Comparison of ENCODE assay signal across 11 mouse cellular contexts in the genomic region with DNA sequence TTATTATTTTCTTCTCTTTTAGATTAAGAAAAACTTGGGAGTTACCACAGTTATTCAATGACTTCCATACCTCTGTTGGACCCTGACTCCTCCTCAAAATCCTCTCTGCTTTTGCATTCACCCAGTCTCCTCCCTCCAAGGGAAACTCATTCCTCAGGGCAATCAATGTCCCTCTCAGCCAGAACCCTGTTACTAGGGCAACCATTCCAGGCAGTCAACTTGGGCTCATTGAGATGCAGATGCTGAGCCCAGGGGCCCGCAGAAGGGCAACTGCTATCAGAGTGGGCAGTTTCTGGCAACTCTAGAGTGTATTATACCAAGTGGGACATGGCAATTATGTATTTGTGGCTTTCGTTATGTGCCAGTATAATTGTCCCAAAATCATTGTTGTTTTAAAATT.
A peak's percentile ranks its signal among the peaks of the same experiment; 100 is the strongest.
DNase-seq lines count a peak whose midpoint lies in the region; ATAC-seq and TF ChIP-seq lines count a peak whose summit lies in the region.
"Had no signal": no experiment of that assay in that cellular context is flagged by ENCODE, and none has a peak within 500 bp of the region (broad histone marks: within the 10 kb centered on the region; RNA-seq: fewer than 3 reads in every experiment).

No protein-coding gene starts in this region.

- H3K4me2 ChIP-seq in forebrain, embryonic 16.5 days (ENCODE audit: low read length): no peak overlapping the region
- H3K4me2 ChIP-seq in midbrain, embryonic 14.5 days (ENCODE audit: low read length): no peak overlapping the region
- H3K4me2 ChIP-seq: limb, embryonic 13.5 days had no signal

- no peak for TF ChIP-seq POLR2A in brain, embryonic 14.5 days (IDR thresholded peaks at IDR 0.05; ENCODE audit: borderline replicate concordance, extremely low read depth, insufficient read depth, insufficient read length, poor library complexity, severe bottlenecking)

- 8% methylated on average over 2 of the region's 2 CpGs for whole genome bisulfite sequencing in forebrain, embryonic 16.5 days
- WGBS in midbrain, embryonic 14.5 days: 7% methylated on average over 2 of the region's 2 CpGs

- no peak for TF ChIP-seq CTCF in brain, embryonic 14.5 days (IDR thresholded peaks at IDR 0.05; ENCODE audit: borderline replicate concordance, extremely low read depth, insufficient read depth, insufficient read length)

- ATAC-seq in forebrain, embryonic 16.5 days: peak; percentile 97
- peak; percentile 80 for ATAC-seq in midbrain, embryonic 14.5 days (ENCODE audit: low FRiP score, low TSS enrichment)
- ATAC-seq: Patski had no signal

- peaks cover 7% of the 10 kb centered on the region for H3K4me1 ChIP-seq in forebrain, embryonic 16.5 days (replicated peaks; ENCODE audit: control insufficient read depth, insufficient read depth, low read length)
- peaks cover 9% of the 10 kb centered on the region; the same call in 1 of the 2 replicates for H3K4me1 ChIP-seq in midbrain, embryonic 14.5 days (ENCODE audit: control insufficient read depth, insufficient read depth, low read length)
- H3K4me1 ChIP-seq: limb, embryonic 13.5 days had no signal

- H3K9me3 ChIP-seq in forebrain, embryonic 16.5 days (ENCODE audit: control insufficient read depth, low read length): no peaks in the 10 kb centered on the region
- no peaks in the 10 kb centered on the region for H3K9me3 ChIP-seq in midbrain, embryonic 14.5 days (ENCODE audit: control insufficient read depth, low read length)
- H3K9me3 ChIP-seq: limb, embryonic 13.5 days had no signal

- intact Hi-C loops in gastrocnemius, postnatal 36 days (cut with DNase I): no loop called here

- DNase-seq in Muller cell, postnatal 12 days (ENCODE audit: inconsistent ontology term): peak; percentile 35
- DNase-seq in brain, embryonic 14.5 days (ENCODE audit: low read depth): peak; percentile 89
- DNase-seq in midbrain, embryonic 14.5 days: peak; percentile 76
- no peak for DNase-seq in testis, postnatal 10 days (ENCODE audit: low spot score)
- DNase-seq in gastrocnemius, postnatal 36 days: no peak
- no peak for DNase-seq in thymus, postnatal 14 days
- DNase-seq: lung, postnatal 4 days; thymus, adult 18-20 months had no signal

- H3K4me3 ChIP-seq in forebrain, embryonic 16.5 days (replicated peaks; ENCODE audit: low read length): no peak overlapping the region
- H3K4me3 ChIP-seq in midbrain, embryonic 14.5 days (replicated peaks; ENCODE audit: low read depth, low read length): no peak overlapping the region
- H3K4me3 ChIP-seq: limb, embryonic 13.5 days had no signal

- no peak overlapping the region for H3K9ac ChIP-seq in forebrain, embryonic 16.5 days (replicated peaks; ENCODE audit: low read depth, low read length)
- no peak overlapping the region for H3K9ac ChIP-seq in midbrain, embryonic 14.5 days (replicated peaks; ENCODE audit: low read length)
- H3K9ac ChIP-seq: limb, embryonic 13.5 days had no signal

- no peaks in the 10 kb centered on the region for H3K27me3 ChIP-seq in forebrain, embryonic 16.5 days (replicated peaks; ENCODE audit: control insufficient read depth, insufficient read depth, low read length)
- H3K27me3 ChIP-seq in midbrain, embryonic 14.5 days (ENCODE audit: control insufficient read depth, insufficient read depth, low read length): no peaks in the 10 kb centered on the region
- H3K27me3 ChIP-seq: limb, embryonic 13.5 days; Patski had no signal

- no peaks in the 10 kb centered on the region for H3K36me3 ChIP-seq in forebrain, embryonic 16.5 days (ENCODE audit: control insufficient read depth, insufficient read depth)
- no peaks in the 10 kb centered on the region for H3K36me3 ChIP-seq in midbrain, embryonic 14.5 days (ENCODE audit: control insufficient read depth, insufficient read depth, low read length)
- H3K36me3 ChIP-seq: limb, embryonic 13.5 days had no signal

- H3K27ac ChIP-seq in forebrain, embryonic 16.5 days (ENCODE audit: low read length): no peak overlapping the region
- H3K27ac ChIP-seq in midbrain, embryonic 14.5 days (replicated peaks; ENCODE audit: low read depth, low read length): no peak overlapping the region
- H3K27ac ChIP-seq: limb, embryonic 13.5 days had no signal

Comparison
In these comparisons a context has a peak if more than half of its experiments do, and no peak if none do; other contexts are left out.
1. DNase-seq: peak in Muller cell, postnatal 12 days (single experiment), brain, embryonic 14.5 days (single experiment) and midbrain, embryonic 14.5 days (single experiment); none in testis, postnatal 10 days (single experiment), gastrocnemius, postnatal 36 days (0 of 2) and thymus, postnatal 14 days (single experiment).